Mouse (Mus musculus) MEL-GATA-1-ER (cell line): ENCODE data around the gene Eif4h.

Source experiments
- DNase-seq: peaks from one replicate; pipeline ENCODE4 v3.0.0-alpha.2; 2012; ENCODE audit warnings: low read depth; ENCODE audit errors: extremely low read depth

Eif4h gene

DNA sequence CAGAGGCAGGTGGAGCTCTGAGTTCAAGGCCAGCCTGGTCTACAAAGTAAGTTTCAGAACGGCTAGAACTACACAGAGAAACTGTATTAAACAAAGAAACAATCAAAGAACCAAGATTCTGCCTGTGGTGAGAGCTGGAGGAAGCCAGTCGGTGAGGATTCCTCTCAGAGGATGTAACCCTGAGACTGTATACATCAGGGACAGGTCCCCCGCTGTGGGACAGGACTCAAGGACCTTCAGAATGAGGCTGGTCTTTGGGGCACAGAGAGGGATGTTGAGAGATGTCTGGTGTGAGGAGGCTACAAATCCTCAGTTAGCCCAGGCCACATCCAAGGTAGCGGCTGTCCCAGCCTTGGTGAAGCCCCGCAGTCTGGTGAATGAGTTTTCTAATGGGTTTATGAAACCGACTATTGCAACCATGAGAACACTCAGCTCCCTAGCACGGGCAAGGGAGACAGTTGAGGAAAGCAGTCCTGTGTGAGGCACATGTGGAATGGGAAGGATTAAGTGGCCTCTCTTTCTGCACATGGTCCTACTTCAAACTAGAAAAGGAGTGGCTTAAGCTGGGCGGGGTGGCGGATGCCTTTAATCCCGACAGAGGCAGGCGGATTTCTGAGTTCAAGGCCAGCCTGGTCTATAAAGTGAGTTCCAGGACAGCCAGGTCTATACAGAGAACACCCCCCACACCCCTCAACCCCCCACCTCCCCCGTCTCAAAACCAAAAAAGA lies 29.2 kb downstream of the Eif4h start:
- no peak for DNase-seq

DNA sequence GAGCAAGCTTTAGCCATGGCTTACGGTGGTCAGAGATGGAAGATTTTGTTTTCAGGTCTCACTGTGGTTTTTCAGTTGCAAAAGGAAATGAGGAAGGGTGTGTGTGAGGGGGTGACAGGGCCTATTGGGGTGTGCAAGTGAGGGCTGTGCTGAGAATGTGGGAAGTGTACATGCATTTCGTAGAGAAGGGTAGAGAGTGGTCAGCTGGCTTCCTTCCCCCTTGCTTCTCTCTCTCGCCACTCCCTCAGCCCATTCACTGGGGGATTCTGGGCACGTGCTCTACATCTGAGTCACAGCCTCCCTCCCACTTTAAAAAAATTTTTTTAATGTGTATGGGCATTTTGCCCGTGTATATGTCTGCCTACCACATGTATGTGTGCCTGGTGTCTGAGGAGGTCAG lies 32.2 kb downstream of the Eif4h start:
- peak; percentile 67 for DNase-seq

DNA sequence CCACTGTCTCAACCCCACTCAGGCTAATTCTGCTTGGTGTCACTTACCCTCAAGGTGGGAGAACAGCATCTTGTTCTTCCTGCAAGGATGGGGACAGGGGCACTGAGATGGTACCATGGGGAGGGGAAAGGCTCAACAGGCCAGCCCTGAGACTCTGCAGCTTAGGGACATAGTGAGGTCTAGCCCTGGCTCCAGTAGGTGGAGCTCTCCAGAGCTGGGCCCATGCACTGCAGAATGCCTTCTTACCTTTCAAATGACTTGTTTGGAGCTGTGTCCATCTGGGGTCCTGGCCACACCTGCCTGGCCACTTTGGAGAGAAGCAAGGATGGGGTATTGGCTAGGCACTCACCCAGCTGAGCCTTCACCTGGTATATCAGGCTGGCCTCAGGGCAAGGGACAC lies 33.0 kb downstream of the Eif4h start:
- no peak for DNase-seq

DNA sequence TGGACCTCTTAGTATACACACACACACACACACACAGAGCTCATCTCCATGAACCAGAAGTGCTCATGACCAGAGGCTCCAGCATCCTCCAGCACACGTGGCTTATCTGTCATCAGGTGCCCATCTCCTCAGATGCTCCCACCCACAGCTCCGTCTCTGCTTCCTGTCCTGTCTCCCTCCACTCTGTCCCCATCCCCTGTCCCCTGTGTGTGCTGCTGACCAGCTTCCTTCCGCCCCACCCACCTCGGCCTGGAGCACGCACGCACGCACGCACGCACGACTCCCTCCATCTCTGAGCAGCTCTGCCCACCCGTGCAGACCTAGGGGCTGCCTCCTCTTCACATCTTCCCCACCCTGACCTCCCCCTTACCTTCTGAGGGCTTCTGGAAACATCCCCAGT lies 34.9 kb downstream of the Eif4h start:
- DNase-seq = no peak

DNA sequence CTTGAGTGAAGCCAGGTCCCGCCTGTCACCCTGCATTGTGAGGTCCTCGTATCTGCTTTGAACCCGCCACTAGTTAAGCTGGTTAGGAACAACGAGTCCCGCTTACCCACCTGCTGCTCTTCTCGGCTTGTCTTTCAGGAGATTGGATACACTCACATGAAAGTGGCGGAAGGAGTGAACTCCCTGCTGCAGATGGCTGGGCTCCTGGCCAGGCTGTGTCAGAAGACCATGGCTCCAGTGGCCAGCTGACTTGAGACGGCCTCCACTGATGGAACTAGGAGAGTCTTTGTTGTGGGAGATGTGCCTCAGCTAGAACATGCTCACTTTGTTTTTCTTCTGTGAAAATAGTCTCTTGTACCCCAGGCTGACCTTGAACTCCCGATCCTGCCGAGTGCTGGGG lies 41.6 kb downstream of the Eif4h start:
- DNase-seq = no peak

DNA sequence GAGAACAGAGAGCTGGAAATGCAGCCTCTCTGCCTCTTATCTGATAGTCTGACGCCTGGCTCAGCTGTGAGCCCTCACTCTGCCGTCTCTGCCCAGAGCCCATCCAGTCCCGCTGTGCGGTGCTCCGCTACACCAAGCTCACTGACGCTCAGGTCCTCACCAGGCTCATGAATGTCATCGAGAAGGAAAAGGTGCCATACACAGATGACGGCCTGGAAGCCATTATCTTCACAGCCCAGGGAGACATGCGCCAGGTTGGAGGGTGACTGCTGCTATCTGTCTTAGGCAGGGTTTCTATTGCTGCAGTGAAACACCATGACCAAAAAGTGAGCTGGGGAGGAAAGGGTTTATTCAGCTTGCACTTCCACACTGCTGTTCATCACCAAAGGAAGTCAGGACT lies 46.2 kb downstream of the Eif4h start:
- DNase-seq = no peak

DNA sequence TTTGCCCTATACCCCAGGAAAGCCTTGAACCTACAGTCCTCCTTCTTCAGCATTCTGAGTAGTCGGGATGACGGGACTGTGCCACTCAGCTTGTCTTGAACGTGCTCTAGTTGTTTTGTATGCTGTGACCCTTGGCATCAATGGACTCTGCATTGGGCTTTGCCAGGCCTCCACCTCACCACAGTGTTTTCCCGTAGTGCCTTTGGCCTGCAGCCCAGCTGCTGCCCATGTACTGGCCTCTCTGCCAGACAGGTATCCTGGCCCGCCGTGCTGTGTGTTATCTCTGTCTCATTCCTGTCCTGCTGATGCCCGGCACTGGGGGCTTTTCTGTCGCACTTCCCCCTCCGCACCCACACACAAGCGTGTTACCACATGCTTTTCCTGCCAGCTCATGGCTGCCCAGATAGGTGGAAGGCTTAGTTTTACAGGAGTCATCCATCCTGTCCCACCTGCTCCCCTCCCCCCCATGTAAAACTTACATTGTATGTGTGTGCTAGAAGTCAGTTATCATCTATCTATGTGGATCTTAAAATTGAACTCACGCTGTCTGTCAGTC lies 47.2 kb downstream of the Eif4h start:
- no peak for DNase-seq

DNA sequence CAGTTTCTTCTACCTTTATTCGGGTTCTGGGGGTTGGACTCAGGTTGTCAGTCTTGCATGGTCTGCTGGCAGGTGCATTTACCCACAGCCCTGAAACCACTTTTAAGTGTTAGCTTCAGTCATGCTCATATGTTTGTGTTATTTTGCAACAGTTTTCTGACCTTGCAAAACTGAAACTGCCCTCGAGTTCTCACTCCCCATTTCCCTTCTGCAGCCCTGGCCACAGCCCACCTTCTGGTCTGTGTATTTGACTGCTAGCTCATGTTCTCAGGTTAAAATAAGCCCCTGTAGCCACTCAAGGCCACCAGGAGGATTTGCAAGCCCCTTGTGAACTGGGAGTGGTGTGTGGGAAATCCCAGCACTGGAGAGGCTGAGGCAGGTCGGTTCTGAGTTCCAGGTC lies 49.4 kb downstream of the Eif4h start:
- DNase-seq = no peak

DNA sequence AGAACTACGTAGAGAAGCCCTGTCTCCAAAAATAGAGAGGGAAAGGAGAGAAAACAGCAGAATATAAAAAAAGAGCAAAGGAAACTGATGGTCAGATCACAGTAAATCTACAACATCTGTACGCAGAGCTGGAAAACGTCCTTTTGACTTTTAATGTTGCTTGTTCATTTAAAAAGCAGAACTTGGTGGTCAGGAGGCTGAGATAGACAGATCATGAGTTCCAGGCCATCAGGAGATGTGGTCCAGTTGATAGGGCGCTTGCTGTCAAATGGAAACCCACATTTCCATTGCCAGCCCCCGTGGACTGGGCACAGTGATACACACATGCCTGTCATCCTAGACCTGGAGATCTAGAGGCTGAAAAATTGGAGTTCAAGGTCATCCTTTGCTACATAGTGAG lies 54.5 kb downstream of the Eif4h start:
- DNase-seq = peak; percentile 91

DNA sequence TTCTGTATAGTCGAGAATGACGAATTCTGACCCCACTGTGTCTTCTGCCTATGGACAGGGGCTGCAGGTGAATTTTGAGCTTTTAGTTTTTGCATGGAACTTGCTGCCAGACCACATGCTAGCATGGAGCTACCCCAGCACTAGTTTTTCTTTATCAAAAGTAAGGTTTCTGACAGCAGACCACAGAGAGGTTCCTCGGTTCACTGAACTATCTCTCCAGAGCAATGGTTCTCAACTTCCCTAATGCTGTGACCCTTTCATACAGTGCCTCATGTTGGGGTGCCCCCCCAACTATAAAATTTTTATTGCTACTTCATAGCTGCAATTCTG lies 55.4 kb downstream of the Eif4h start:
- DNase-seq = peak; percentile 85

DNA sequence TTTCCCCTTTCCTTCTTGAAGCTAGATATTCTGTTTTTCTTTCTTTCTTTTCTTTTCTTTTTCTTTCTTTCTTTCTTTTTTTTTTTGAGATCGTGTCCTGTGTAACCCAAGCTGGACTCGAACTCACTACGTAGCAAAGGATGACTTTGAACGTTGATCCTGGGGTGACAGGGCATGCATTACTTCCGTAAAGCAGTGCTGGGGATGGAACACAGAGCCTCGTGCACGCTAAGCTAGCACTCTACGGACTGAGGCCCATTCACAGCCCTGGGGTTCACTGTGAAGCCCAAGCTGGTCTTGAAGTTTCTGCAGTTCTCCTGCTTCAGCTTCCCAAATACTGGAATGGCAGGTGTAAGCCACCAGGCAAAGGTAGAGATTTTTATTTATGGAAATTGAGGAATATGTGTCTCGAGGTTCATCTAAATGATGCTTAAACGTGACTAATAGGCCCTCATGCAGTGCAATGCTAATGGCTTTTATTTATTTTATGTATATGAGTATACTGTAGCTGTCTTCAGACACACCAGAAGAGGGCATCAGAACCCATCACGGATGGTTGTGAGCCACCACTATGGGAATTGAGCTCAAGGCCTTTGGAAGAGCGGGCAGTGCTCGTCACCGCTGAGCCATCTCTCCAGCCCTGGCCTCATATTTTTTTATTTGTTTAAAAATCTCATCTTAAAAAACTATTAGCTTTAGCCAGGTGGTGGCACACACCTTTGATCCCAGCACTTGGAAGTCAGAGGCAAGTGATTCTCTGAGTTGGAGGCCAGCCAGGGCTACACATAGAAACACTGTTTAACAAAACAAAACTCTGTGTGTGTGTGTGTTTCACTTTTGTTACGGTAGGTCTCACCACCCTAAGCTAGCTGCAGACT lies 56.0 kb downstream of the Eif4h start:
- DNase-seq = no peak

DNA sequence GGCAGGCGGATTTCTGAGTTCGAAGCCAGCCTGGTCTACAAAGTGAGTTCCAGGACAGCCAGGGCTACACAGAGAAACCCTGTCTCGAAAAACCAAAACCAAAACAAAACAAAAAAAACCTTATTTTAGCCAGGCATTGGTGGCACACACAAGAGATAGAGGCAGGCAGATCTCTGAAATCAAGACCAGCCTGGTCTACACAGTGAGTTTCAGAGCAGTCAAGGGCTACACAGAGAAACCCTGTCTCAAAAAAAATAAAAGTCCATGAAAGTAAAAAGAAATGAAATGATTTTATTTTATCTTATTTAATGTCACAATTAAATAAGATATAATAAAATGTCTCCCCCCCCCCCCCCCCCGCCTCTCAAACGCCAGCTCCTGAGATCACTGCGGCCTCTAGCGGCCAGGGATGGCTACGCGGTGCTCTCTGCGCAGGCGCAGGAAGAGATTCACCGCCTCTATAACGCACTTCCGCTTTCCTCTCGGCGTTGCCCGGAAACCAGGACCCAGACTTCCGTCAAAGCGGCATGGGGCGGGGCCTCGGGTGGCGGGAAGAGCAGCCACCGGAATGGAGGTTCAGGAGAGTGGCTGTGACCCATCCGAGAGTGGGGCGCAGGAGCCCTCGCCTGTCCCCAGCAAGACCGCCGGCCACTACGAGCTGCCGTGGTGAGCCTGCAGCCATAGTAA lies 56.9 kb downstream of the Eif4h start:
- peak; percentile 90 for DNase-seq

DNA sequence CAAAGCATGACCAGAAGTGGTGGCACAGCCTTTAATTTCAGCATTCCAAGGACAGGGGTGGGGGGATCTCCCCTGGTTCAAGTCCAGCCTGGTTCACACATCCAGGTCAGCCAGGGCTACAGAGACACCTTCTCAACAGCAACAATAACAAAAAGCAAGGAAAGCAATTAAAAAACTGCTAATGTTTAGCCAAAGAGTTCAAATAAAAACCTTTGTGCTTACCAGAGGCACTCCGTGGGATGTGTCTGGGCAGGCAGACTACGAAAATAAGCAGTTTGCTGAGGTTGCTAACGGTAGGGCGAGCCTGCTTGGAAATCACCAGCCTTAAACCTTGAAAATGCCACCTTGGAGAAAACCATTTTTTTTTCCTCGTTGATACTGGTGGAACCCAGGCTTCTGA lies 58.1 kb downstream of the Eif4h start, which contains the start of gene Rfc2:
Gene Rfc2 (plus strand): TSS at position 221 of the 400 bp plus-strand sequence.
- DNase-seq = no peak

DNA sequence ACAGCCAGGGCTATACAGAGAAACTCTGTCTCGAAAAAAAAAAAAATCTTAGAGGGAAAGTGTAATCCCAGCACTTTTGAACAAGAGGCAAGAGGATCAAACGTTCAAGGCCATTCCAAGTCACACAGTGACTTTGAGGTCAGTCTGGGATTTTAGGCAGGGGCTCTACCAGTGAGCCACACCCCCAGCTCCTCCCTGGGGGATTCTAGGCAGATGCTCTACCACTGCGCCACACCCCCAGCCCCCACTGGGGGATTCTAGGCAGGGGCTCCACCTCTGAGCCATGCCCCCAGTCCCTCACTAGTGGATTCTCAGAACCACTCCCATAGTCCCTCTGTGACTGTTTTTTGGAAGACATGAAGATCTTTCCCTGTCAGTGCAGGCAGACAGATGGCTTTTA lies 60.2 kb downstream of the Eif4h start:
- no peak for DNase-seq

DNA sequence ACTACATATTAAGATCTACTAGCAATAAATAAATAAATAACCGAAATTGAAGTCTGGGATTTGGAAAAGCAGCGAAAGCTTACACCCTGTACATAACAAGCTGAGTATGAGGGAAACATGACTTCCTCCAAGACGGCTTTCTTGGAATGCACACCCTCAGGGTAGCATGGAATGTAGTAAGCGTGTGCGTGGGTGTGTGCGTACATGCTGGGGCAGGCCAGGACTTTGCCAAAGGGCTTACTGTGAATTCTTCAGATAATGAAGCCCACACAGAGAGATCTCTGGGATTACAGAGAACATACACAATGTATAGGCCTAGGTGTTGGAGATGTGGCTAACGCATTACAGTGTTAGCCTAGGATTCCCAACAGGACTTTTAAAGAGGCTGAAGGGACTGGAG lies 61.8 kb downstream of the Eif4h start:
- no peak for DNase-seq

DNA sequence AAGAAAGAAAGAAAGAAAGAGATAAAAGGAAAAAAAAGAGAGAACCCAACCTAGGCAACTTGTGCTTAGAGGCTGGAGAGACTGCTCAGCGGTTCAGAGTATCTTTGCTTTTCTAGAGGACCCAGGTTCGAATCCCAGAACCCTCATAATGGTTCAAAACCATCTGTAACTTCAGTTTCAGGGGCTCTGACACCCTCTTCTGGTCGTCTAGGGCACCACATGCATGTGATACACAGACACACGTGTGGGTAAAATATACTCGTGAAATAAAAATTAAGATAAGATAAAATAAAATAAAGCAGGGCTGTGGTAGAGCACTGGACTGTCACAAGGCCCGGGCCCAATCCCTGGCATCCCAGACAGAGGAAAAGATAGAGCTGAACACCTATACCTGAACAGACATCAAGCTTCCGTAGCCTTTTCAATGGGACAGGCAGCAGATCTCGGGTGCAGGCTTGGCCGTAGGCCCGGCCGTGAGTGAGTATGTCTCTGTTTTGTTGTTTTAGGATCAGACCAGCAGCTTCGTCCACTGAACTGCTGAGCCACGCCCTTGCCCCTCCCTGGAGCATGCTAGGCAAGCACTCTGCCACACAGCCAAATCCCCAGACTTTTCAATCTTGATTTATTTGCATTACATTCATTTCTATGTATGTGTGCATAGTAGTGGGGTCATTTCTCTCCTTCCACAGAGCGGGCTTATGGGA lies 62.6 kb downstream of the Eif4h start:
- no peak for DNase-seq

DNA sequence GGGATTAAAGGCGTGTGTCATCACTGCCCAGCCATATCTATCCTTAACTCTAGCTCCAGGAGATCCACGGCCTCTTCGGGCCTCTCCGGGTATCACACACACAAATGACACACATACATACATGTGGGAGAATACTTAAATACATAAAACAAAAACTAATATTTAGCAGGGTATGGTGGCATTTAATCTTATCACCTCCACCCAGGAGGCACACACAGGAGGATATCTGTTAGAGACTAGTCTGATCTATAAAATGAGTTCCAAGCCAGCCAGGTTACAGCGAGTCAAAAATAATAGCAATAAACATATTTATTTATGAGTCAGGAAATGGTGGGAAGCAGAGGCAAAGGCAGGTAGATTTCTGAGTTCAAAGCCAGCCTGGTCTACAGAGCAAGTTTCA lies 63.5 kb downstream of the Eif4h start:
- no peak for DNase-seq

DNA sequence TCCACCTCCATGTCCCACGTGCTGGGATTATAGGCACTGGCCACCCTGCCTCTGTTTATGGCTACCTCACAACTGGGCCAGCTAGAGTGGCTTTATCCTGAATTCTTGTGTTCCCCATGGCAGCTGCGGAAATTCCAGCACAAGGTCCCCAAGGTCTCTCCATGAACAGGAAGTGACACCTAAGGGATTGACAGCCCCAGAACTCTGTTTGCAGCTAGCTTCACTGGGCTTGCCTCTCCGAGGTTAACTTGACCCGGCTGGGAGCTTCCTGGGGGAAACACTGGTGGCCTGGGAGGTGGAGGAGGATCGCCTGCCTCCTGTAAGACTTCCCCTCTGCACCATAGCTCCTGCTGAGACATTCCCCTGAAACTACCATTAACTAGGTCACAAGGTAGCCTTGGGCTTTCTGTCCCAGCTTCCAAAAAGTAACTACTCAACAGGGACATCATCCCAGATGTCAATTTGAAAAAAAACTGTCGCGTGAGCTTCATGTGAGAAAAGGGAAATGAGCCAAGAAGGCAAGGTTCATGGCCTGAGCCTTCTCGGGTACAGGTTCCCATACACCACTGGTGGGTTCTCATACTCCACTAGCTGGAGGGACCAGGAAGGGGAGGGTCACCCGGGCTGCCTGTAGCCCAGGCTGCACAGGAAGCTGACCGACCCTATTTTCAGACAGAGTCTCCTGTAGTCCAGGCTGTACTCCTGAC lies 66.6 kb downstream of the Eif4h start:
- no peak for DNase-seq

DNA sequence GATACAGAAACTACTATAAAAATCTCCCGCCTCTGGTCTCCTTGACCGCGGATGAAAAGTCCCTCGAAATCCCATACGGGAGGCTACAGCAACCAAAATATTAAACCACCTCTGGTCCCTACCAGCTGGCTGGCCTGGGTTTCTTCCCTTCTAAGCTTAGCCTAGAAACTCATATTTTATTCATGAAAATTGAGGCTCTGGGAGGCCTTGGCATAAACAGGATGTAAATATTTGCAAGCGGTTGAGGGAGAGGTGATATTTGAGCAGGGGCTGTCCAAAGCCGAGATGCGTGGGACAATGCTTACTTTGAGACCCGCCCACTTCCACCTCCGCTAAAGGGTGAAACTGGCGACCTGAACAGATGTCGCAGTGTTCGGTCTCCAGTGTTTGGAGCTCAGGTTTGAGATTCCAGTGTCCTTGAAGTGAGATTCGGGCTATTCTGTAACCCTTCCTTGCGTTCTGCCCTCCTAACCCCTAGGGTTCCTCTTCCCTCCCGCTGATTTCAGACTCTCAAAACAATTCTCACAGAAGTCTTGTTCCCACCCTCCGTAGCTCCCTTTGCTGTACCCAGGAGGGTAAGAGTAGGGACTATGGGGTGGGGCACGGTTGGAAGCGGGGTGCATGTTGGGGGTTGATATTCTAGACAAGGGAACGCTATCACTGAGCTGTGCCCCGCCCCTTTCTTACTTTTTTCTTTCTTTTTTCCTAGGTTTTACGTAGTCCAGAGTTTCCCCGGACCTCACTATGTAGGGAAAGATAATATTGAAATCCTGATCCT lies 67.4 kb downstream of the Eif4h start:
- peak; percentile 72 for DNase-seq
